Mouse (Mus musculus) adrenal gland, postnatal 36 days (tissue): ENCODE measurements around the gene Tbrg1. TPM values are rescaled to one million over a fixed set of nuclear protein-coding genes. Genes with fewer than 3 reads are reported as not detected.

Source experiments
- DNase-seq, 2 experiments: peaks; one replicate each; pipeline ENCODE4 v3.0.0; 2021; ENCODE audit warnings: mixed read lengths in 1 of 2
- total RNA-seq, 2 experiments: library from RNA; stranded (reverse); gene quantifications; 2 replicates each; pipeline ENCODE4 v1.2.3; 2021

Gene Tbrg1
- total RNA-seq, 2 experiments from 2014 or later = 82.0 to 91.9 TPM

DNA sequence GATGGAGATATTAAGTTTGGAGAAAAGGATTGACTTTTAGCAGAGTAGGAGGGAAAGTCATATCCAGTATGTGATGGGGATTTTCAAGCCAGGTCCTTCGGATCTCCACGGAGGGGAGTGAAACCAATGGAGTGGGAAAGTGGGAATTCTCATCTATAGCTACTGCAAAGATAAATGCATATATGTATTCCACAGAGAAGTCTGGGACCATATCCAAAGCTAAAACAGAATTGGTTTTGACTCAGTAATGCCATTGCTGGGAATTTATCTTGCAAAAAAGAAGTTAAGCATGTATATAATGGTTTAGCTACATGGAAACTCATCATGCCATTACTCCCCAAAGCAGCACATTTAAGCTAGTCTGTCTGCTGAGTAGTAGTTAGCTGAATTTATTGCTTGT lies 24.8 kb downstream of the Tbrg1 start:
- no peak for DNase-seq

DNA sequence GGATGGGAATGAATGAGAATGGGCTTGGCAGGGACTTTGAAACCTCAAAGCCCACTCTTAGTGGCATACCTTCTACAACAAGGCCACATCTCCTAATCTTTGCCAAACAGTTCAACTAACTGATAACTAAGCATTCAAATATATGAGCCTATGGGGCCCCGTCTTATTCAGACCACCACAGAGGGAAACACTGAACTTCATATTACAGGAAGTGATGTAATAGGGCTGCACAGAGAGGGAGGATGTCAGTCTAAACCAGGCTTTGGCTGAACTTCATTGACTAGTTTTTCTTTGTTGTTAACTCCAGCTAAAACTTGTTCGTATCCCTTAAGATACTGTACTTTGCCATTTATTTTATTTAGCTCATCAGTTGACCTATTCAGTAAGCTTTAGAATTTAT lies 27.2 kb downstream of the Tbrg1 start:
- DNase-seq = no peak

DNA sequence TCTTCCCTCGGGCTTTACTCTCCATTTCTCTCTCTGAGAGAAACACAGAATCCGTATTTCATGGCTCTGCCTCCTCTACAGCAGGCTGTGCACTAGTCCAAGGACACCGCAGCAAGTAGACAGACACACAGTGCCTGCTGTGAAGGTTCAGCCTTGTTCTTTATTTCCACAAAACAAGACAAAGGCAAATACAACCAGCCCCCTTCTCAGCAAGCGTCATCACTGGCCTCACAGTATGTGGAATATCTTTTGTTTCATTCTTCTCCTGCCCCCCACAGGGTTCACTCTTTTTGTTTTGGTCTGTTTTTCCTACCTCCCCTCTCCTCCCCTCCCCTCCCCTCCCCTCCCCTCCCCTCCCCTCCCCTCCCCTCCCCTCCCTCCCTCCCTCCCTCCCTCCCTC lies 28.5 kb downstream of the Tbrg1 start:
- DNase-seq = no peak

DNA sequence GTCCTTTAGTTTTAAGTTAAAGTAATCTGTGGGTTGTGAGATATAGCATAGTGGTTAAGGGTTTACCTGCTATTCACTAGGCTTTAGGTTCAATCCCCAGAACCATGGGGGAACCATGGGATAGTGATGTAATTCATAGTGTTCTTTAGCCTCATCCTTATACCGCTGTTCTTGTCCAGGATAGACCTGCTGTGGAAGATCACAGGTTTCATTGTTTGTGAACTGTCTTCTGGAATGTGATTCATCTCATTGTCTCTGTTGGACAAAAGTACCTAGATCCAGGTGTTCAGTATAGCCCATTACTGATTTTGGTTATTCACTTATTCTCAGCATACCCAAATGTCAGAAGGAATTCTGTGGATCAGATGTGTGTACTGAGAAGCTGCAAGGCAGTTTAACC lies 29.8 kb downstream of the Tbrg1 start:
- no peak for DNase-seq

DNA sequence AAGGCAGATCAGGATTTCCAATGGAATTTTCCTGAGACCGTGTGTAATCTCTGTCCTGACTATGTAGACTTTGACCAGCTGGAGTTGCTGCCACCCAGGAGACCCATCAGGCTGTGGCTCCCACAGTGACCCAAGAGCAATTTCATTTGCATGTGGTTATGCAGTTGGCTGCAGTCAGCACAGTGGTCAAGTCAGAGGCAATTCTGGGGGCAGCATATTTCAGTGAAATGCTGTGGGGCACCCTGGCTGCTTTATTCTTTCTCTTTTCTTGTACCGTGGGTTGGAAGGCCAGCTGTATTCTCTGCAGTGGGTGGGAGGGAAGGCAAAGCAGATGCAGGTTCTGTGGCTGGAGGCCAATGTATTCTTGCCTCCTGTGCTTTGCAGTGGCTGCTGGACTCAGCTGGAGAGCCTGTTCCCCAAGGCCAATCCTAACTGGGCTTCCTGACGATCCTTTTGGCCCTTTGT lies 31.0 kb downstream of the Tbrg1 start:
- no peak for DNase-seq

DNA sequence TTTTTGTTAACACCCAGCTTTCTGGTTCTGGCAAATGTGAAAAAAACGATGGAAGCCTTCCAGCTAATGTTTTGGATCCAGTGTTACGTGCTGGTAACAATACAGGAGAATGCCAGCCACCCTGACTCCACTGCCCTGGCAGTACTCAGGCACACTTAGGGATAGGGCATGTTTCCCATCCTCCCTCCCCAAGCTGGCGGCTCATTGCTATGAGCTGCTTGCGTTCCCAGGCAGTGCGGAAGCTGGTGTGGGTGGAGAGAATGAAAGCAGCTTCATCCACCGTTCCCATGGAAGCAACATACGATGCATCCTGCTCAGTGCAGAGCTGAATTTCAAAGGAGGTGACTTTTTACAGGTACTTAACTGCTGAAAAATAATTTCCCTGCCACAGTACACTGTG lies 31.5 kb downstream of the Tbrg1 start:
- peak in 1 of 2 experiments; percentile 12 for DNase-seq

DNA sequence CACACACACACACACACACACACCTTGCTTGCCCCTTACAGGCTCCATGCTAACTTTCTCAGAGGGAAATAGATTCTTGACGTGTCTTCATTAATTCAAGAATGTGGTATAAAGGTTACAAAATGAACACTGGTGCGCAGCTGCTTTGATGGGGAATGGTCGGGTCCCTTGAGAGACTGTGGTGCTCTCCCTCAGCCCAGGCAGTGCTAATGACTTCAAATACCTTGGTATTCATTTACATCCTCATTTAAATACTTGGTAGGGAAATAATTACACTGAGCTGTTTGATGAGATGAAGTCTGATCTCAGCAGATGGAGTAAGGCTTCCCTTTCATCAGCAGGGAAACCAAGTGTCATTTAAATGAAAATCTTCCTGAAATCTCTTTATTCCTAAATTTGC lies 32.0 kb downstream of the Tbrg1 start:
- DNase-seq = no peak

DNA sequence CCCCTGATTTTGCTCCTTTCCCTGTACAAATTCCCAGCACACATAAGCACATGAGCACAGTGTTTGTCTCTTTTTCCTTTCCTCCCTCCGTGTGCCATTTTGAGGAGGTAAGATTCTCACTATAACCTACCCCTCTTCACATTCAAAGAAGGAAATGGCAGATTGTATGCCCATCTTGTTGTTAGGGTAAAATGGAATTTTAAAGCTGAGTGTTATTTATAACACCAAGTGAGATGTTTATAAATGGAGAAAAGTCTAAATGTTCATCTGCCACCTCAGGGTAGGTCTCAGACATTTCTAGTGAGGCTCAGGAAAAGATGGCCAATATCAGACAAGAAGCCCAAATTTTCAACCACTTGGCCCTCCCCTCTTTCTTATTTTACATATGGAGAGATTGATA lies 32.6 kb downstream of the Tbrg1 start:
- no peak for DNase-seq

DNA sequence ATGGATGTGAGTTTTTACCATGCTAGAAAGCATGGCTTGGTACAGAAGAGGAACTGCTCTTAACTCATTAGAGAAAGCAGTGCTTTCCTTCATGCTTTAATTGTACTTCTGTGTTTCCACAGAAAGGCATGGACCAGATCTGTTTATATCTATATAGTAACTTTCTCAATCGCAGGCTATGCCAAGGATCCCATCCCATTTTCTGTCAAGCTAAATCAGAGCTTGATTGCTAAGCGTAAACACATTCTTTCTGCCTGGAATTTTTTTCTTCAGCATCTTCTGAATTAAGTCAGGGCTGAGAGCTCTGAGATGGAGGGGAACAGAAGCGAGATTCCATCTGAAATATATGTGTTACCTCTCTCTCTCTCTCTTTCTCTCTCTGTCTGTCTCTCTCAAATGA lies 33.1 kb downstream of the Tbrg1 start:
- DNase-seq = no peak

DNA sequence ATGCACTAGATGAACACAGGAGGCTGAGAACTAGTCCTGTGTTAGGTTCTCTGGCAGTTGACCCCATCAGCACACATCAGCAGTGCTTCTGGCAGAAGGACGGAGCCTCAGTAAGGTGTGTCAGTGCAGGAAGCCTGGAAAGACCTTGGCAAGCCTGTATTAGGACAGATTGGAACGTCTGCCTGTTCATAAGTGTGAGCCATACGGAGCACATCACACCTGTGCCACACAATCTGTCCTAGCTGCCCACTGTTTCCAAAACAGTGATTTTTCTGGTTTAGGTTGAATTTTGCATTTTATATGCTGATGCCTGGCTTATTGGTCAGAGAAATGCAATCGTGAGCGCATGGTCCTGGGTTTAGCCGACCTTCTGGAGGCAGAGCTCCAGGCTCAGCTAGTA lies 35.8 kb downstream of the Tbrg1 start:
- no peak for DNase-seq

DNA sequence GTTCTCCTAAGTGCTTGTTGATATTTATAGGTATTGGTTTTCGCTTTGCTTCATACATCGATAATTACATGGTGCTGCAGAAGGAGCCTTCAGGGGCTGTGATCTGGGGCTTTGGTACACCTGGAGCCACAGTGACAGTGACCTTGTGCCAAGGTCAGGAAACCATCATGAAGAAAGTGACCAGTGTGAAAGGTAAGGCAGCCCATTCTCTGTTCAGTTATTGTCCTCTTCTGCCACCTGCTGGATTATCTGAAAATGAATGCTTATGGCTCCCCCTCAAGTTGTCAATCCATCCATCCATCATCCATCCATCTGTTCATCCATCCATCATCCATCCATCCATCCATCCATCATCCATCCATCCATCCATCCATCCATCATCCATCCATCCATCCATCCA lies 40.3 kb downstream of the Tbrg1 start:
- peak in 1 of 2 experiments; percentile 16 for DNase-seq

DNA sequence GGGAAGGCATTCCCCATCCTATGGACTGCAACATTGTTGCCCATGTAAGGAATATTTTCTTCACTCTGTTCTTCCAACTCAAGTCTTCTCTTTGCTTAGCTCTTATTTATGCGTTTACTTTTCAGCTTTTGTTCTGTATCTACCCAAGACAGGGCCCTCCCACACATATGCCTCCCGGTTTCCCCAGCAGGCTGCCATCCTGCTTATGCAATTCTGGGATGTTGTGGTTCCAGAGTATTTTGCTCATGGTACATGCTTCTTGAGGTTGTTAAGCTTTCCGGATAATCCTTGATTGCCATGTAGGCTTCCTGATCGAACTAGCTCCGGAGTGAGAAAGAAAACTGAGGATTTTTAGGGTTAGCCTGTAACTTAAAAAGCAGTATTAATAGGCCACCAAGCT lies 41.9 kb downstream of the Tbrg1 start:
- DNase-seq = no peak

DNA sequence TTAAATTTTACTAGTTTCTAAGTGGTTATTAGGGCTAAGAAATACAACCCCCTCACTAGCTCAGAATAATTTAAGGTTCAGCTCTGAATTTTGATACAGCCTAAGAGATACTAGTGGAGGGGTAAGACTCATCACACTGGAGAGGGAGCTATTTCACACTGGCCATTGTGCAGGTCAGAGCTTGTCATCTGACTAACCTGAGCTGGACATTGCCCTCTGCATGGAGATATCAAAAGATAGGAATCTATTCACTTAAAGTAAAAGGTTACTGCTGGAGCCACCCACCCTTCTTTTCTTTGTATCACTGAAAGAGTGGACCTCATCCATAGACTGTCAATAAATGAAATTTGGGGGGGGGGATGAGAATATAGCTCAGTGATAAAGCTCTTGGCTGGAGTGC lies 42.8 kb downstream of the Tbrg1 start:
- DNase-seq = no peak

DNA sequence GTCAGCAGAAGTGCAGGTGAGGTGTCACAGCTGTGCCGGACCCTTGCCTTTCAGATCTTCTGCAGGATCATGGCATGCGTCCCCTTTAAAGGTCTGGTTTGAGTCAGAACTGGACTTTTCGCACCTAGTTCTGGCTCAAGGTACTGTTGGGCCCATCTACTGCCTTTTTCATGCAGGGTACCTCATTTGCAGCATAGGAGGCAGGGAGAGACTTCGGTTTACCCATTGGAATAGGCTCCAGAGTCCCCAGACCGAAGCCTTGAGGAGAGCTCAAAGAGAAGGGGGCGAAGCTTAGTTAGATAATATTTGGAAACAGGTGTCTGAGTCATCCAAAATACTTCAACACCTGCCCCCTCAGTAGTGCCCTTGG lies 43.2 kb downstream of the Tbrg1 start:
- DNase-seq = no peak

DNA sequence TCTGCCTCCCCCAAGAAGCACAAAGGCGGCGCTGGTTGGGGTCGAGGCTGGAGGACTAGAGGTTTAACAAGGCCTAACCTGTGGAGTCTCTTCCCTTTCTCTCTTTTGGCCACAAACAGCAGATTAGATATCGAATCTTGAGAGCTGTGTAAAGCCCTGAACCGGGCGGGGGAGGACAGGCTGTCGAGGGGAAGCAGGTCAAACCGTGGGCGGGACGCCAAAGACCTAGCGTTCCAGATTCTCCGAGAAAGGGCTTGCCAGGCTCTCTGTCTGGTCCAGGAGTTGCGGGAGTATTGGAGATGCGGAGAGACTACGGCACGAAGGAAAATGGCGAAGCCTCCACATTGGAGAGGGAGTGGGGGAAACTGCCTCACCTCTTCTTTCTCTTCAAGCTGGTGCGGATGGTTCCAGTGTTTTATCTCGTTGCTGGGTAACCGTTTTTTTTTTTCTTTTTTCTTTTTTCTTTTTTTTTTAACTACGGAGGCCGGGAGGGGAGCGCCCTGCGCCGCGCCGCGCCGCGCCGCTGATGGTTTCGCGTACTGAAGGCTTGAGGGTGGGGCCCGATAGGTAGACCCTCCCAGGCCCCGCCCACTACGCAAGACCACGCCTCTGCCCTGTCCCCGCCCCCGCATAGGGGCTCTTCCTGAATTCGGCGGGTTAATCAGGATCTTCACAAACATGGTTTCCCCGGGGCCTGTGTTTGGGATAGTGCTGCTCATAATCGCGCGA lies 43.8 kb downstream of the Tbrg1 start, which contains the start of gene Spa17:
Spa17 (minus strand) TSS at position 541 of the 729 bp plus-strand sequence.
- DNase-seq = peak; percentile 90 to 95

DNA sequence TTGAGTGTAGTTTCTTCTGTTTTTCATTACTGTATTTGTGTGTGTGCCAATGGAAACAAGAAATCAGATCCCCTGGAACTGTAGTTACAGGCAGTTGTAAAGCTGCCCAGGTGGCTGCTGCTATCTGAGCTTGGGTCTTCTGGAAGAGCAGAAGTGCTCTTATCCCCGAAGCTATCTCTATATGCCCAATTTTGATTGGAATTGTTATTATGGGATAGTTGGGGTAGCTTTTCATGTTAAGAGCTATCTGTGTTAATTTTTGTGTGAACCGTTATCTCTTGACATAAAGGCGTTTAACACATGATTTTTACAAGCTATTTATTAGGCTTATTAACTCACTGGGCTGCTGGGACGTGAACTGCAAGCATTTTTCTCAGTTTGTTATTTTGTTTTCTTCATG lies 47.6 kb downstream of the Tbrg1 start:
- DNase-seq = no peak

DNA sequence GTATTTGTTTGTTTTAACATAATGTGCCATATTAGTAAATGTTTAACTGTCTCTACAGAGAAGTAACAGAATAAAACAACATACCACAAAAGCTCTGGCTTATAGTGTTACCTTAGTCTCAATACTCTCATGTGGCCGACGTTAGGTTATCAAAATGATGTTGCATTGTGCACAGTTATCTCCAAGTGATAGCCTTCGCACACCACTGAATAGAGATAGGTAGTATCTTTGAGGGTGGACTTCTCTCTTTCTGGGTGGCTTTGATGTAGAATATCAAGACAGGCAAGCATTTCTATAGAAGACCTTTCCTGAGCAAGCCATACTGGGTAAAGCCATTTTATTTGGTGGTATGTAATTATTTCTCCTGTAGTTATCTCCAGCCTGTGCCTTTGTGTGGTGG lies 52.0 kb downstream of the Tbrg1 start:
- no peak for DNase-seq

DNA sequence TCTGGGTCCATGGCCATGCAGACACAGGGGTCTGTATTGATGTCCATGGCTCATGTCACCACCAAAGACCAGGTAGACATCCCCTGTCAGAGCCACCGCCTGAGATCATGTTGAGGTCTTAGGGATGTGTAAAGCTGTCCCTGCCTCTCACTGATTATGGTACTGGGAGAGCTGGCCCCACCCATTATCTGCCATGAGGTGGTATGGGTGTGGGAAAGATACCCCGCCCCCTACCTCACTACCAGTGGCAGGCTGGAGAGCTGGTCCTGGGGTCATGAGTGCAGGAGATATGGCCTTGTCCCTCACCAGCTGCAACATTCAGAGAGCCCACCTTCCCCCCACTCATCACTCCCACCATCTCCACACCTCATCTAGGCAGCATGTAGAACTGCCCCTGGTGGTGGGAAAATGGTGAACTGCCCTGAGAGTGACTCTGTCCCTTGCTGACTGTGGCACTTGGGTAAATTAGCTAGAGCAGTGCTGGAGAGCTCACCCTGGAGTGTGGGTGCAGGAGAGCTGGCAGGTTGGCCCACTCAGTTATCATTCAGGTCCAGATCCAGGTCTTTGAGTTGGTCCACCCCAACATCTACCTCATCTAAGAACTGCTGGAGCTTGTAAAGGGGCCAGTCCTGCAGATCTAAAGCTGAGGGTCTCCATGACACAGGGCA lies 56.4 kb downstream of the Tbrg1 start:
- no peak for DNase-seq

Other genes with a start within 250 kb of the Tbrg1 start
- under 1 TPM; 0.76 to 0.86 TPM for gene Robo3, start 224.1 kb downstream of the Tbrg1 start, total RNA-seq
- gene Msantd2, start 168.0 kb downstream of the Tbrg1 start, total RNA-seq = 10 to 100 TPM; 17.4 to 29.5 TPM
- 10 to 100 TPM; 30.5 to 46.0 TPM for gene Esam, start 129.2 kb downstream of the Tbrg1 start, total RNA-seq
- gene Vsig2, start 118.1 kb downstream of the Tbrg1 start, total RNA-seq = 1 to 10 TPM; 1.1 to 5.7 TPM
- 1 to 10 TPM; 1.2 to 3.8 TPM for gene Nrgn, start 104.4 kb downstream of the Tbrg1 start, total RNA-seq
- gene Siae, start 101.6 kb downstream of the Tbrg1 start, total RNA-seq = 10 to 100 TPM; 15.1 to 17.8 TPM
- gene Spa17, start 43.6 kb downstream of the Tbrg1 start, total RNA-seq = 1 to 10 TPM; 3.0 to 4.4 TPM
- gene Panx3, start 11.9 kb upstream of the Tbrg1 start, total RNA-seq = under 1 TPM in 1 of 2 experiments, not detected in 1; 0.16 TPM
- gene Olfr160, start 58.9 kb upstream of the Tbrg1 start, total RNA-seq = not detected
- not detected for gene Olfr874, start 87.8 kb upstream of the Tbrg1 start, total RNA-seq
- gene Olfr875, start 114.5 kb upstream of the Tbrg1 start, total RNA-seq = not detected
- not detected for gene Olfr876, start 145.7 kb upstream of the Tbrg1 start, total RNA-seq
- 1 to 10 TPM in 1 of 2 experiments, not detected in 1; 1.1 TPM for gene Olfr877, start 197.0 kb upstream of the Tbrg1 start, total RNA-seq
- gene Olfr145, start 239.4 kb upstream of the Tbrg1 start, total RNA-seq = not detected